10 mouse cellular contexts compared by ENCODE assay signal in the genomic region with DNA sequence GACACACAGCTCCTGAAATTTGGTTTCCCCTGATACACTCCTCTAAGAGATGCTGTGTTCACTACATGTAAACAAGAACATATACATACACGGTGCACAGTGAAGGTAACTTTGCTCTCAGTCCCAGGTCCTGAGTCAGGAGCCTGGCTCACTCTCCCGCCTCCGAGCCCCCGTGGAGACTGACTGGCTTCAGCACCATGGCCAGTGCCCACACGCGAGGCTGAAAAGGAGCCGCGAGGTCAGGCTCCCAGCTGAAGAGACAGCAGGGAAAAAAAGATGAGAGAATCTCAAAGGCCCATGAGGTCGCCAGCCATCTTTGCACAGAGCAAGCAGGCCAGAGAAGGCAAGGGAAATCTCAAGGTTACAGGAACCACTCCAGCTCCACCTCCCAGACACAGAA. TPM values are rescaled to one million over a fixed set of nuclear protein-coding genes. Genes with fewer than 3 reads are reported as not detected.
DNase-seq lines count a peak whose midpoint lies in the region; ATAC-seq lines count a peak whose summit lies in the region.
"Had no signal": no experiment of that assay in that cellular context is flagged by ENCODE, and none has a peak within 500 bp of the region (broad histone marks: within the 10 kb centered on the region; RNA-seq: fewer than 3 reads in every experiment).

No protein-coding gene starts in this region.

- no peaks in the 10 kb centered on the region for H3K36me3 ChIP-seq in heart, embryonic 11.5 days (ENCODE audit: control insufficient read depth, insufficient read depth, low read length)
- H3K36me3 ChIP-seq: embryonic facial prominence, embryonic 15.5 days; limb, embryonic 15.5 days had no signal

- no peak overlapping the region for H3K27ac ChIP-seq in heart, embryonic 11.5 days (ENCODE audit: low read depth, low read length)
- H3K27ac ChIP-seq: embryonic facial prominence, embryonic 15.5 days; limb, embryonic 15.5 days had no signal

- H3K4me1 ChIP-seq in heart, embryonic 11.5 days (ENCODE audit: control insufficient read depth, insufficient read depth, low read length): no peaks in the 10 kb centered on the region
- H3K4me1 ChIP-seq: embryonic facial prominence, embryonic 15.5 days; limb, embryonic 15.5 days had no signal

- no peak for ATAC-seq in heart, embryonic 11.5 days (replicated peaks; ENCODE audit: insufficient number of reproducible peaks, low FRiP score, low TSS enrichment)

- 2% methylated on average over 9 of the region's 9 CpGs for WGBS in heart, embryonic 11.5 days (ENCODE audit: insufficient replicate concordance)

- no peak overlapping the region for H3K4me2 ChIP-seq in heart, embryonic 11.5 days
- H3K4me2 ChIP-seq: embryonic facial prominence, embryonic 15.5 days; limb, embryonic 15.5 days had no signal

- no peaks in the 10 kb centered on the region for H3K9me3 ChIP-seq in heart, embryonic 11.5 days (replicated peaks; ENCODE audit: control insufficient read depth, low read length)
- H3K9me3 ChIP-seq: embryonic facial prominence, embryonic 15.5 days; limb, embryonic 15.5 days had no signal

- no peak overlapping the region for H3K4me3 ChIP-seq in heart, embryonic 11.5 days (ENCODE audit: low read depth, low read length)
- H3K4me3 ChIP-seq: embryonic facial prominence, embryonic 15.5 days; limb, embryonic 15.5 days had no signal

- intact Hi-C loops in heart, postnatal 14 days (cut with DNase I): no loop called here
- intact Hi-C loops in left cerebral cortex, postnatal 14 days (cut with DNase I): no loop called here

- DNase-seq in heart, postnatal 14 days: peak; percentile 58 to 70
- peak; percentile 9 for DNase-seq in 3T3-L1 (ENCODE audit: low read depth, low spot score)
- peak; percentile 6 for DNase-seq in adrenal gland, adult 8-10 months
- DNase-seq in kidney, postnatal 36 days: peak; percentile 16 to 80
- no peak for DNase-seq in cerebellum, postnatal 25 days
- DNase-seq in left cerebral cortex, postnatal 14 days (ENCODE audit: low spot score in 2 of 2): no peak
- DNase-seq in layer of hippocampus, postnatal 25 days (ENCODE audit: extremely low spot score in 1 of 2, low spot score in 1 of 2): no peak

- H3K9ac ChIP-seq in heart, embryonic 11.5 days (ENCODE audit: low read depth, low read length): no peak overlapping the region
- H3K9ac ChIP-seq: embryonic facial prominence, embryonic 15.5 days; limb, embryonic 15.5 days had no signal

- peaks cover 10% of the 10 kb centered on the region for H3K27me3 ChIP-seq in heart, embryonic 11.5 days (ENCODE audit: control insufficient read depth, insufficient read depth, low read length)

RNA-seq across cellular contexts. Expression of a gene that starts 22.7 kb away (rescaled TPM):
- not detected for total RNA-seq in heart, postnatal 14 days (2021)
- polyA plus RNA-seq in heart, embryonic 11.5 days (2014; fragmentation: Nextera tagmentation; extraction: Ambion mirVana): not detected in 2 replicates
- total RNA-seq in adrenal gland, adult 8-10 months (2022): not detected
- total RNA-seq in left cerebral cortex, postnatal 14 days (2021): under 1 TPM; 0.40 to 0.55 TPM
- total RNA-seq in layer of hippocampus, postnatal 25 days (2021): 1 to 10 TPM in 1 of 2 experiments, not detected in 1; 1.6 TPM
- polyA plus RNA-seq: limb, embryonic 15.5 days had no signal

RNA-seq across cellular contexts. Expression of a gene that starts 23.3 kb away (rescaled TPM):
- under 1 TPM in 1 of 2 experiments, not detected in 1; 0.07 TPM for total RNA-seq in heart, postnatal 14 days (2021)
- polyA plus RNA-seq in heart, embryonic 11.5 days (2014; fragmentation: Nextera tagmentation; extraction: Ambion mirVana): 0.21 and 0.24 TPM in 2 replicates
- total RNA-seq in adrenal gland, adult 8-10 months (2022): under 1 TPM; 0.06 to 0.15 (median 0.11) TPM
- total RNA-seq in left cerebral cortex, postnatal 14 days (2021): 10 to 100 TPM; 29.9 to 30.1 TPM
- 10 to 100 TPM; 46.3 to 49.8 TPM for total RNA-seq in layer of hippocampus, postnatal 25 days (2021)

Comparison
In these comparisons a context has a peak if more than half of its experiments do, and no peak if none do; other contexts are left out.
1. DNase-seq: peak in heart, postnatal 14 days (2 of 2), 3T3-L1 (single experiment), adrenal gland, adult 8-10 months (single experiment) and kidney, postnatal 36 days (2 of 2); none in cerebellum, postnatal 25 days (0 of 2), left cerebral cortex, postnatal 14 days (0 of 2) and layer of hippocampus, postnatal 25 days (0 of 2).
2. RNA of a gene that starts 23.3 kb away (total RNA-seq): 46.3 to 49.8 TPM in layer of hippocampus, postnatal 25 days and 29.9 to 30.1 TPM in left cerebral cortex, postnatal 14 days; 0.06 to 0.15 TPM in adrenal gland, adult 8-10 months and 0.07 TPM in heart, postnatal 14 days; every median in the first group is over 10 times any median in the second.